Mouse (Mus musculus) layer of hippocampus, postnatal 10 days (tissue): ENCODE data around the gene Rnf182. TPM values are rescaled to one million over a fixed set of nuclear protein-coding genes. Genes with fewer than 3 reads are reported as not detected.

Experiments
- DNase-seq, 2 experiments: peaks; one replicate each; pipeline ENCODE4 v3.0.0; 2021; ENCODE audit warnings: low spot score in 2 of 2
- long read RNA-seq: library from polyadenylated mRNA; stranded (forward); transcript quantifications from one replicate; pipeline ENCODE4 v2.0.0, GENCODE M21; 2023
- total RNA-seq, 2 experiments: library from RNA; stranded (reverse); gene quantifications; 2 replicates each; pipeline ENCODE4 v1.2.3; 2021

Gene Rnf182
- total RNA-seq = 10 to 100 TPM; 33.4 to 37.8 TPM
- long read RNA-seq, transcript Rnf182-201 (2 exons, 3,544 nt) = major isoform, 16 of 21 reads
- long read RNA-seq, partial matches to known transcripts = 0 of 21 reads
- long read RNA-seq, other reads (novel, unspliced or antisense) = 5 of 21 reads

- DNase-seq = peak; percentile 76 to 84
Observed at GRCm38 (mm10) chr13:43615577-43616254, at the start of gene Rnf182. Gene Rnf182 (plus strand): TSS chr13:43615710.

GRCm38 (mm10) chr13:43566184-43566583 lies 49.3 kb upstream of the Rnf182 start:
- DNase-seq = no peak

GRCm38 (mm10) chr13:43567141-43567891 lies 48.2 kb upstream of the Rnf182 start:
- peak in 1 of 2 experiments; percentile 40 for DNase-seq

- no peak for DNase-seq
Observed at GRCm38 (mm10) chr13:43573979-43574378, 41.5 kb upstream of the Rnf182 start.

GRCm38 (mm10) chr13:43575431-43575830 lies 40.1 kb upstream of the Rnf182 start:
- no peak for DNase-seq

GRCm38 (mm10) chr13:43577254-43577653 lies 38.3 kb upstream of the Rnf182 start:
- DNase-seq = peak; percentile 32 to 37

GRCm38 (mm10) chr13:43577766-43578165 lies 37.7 kb upstream of the Rnf182 start:
- DNase-seq = peak in 1 of 2 experiments; percentile 17

- peak; percentile 68 to 71 for DNase-seq
Observed at GRCm38 (mm10) chr13:43579740-43580139, 35.8 kb upstream of the Rnf182 start.

GRCm38 (mm10) chr13:43580661-43581060 lies 34.8 kb upstream of the Rnf182 start:
- no peak for DNase-seq

GRCm38 (mm10) chr13:43582961-43583360 lies 32.5 kb upstream of the Rnf182 start:
- no peak for DNase-seq

- no peak for DNase-seq
Observed at GRCm38 (mm10) chr13:43583504-43583903, 32.0 kb upstream of the Rnf182 start.

GRCm38 (mm10) chr13:43585335-43585734 lies 30.2 kb upstream of the Rnf182 start:
- DNase-seq = no peak

GRCm38 (mm10) chr13:43586966-43587365 lies 28.5 kb upstream of the Rnf182 start:
- no peak for DNase-seq

GRCm38 (mm10) chr13:43587844-43588840 lies 27.4 kb upstream of the Rnf182 start:
- DNase-seq = no peak

GRCm38 (mm10) chr13:43591828-43592680 lies 23.5 kb upstream of the Rnf182 start:
- no peak for DNase-seq

- no peak for DNase-seq
Observed at GRCm38 (mm10) chr13:43592681-43593068, 22.8 kb upstream of the Rnf182 start.

- DNase-seq = peak; percentile 60 to 66
Observed at GRCm38 (mm10) chr13:43595896-43596295, 19.6 kb upstream of the Rnf182 start.

- DNase-seq = no peak
Observed at GRCm38 (mm10) chr13:43600967-43601366, 14.5 kb upstream of the Rnf182 start.

- no peak for DNase-seq
Observed at GRCm38 (mm10) chr13:43602440-43602839, 13.1 kb upstream of the Rnf182 start.

GRCm38 (mm10) chr13:43603042-43603441 lies 12.5 kb upstream of the Rnf182 start:
- no peak for DNase-seq
